Mouse (Mus musculus) lung, adult 18-20 months (tissue): Measurements from ENCODE around the gene Mindy1.

Source experiments
- DNase-seq, 2 experiments: peaks; one replicate each; pipeline ENCODE4 v3.0.0; 2022; ENCODE audit warnings: mixed read lengths in 2 of 2

Gene Mindy1

DNA sequence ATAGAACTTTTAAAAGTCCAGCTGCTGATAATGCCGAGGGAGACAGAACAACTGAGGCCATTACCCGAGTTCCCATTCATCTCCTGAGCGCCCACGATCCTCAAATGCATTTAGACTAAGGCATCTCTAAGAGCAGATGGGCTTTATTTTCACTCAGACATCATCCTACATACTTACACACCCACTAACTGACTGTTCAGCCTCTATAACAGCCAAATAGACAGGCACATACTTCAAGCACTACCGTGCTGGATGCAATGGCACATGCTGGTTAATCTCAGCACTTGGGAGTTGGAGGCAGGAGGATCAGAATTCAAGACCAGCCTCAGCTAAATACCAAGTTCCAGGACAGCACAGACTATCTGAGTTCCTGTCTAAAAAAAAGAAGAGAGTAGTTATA lies 11.4 kb upstream of the Mindy1 start:
- no peak for DNase-seq

GRCm38 (mm10) chr3:95270766-95271364 lies 10.3 kb upstream of the Mindy1 start:
- DNase-seq, result no peak

GRCm38 (mm10) chr3:95273471-95273870 lies 7.7 kb upstream of the Mindy1 start:
- no peak for DNase-seq

DNA sequence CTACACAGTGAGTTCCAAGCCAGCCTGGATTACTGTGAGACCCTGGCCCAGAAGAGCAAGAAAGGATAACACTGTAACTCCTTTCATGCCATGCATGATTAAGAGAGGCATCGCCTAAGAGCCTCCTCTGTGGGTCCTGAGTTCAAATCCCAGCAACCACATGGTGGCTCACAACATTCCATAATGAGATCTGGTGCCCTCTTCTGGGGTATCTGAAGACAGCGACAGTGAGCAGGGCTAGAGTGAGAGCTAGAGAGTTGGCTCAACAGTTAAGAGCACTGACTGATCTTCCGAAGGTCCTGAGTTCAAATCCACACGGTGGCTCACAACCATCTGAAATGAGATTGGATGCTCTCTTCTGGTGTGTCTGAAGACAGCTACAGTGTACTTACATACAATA lies 6.7 kb upstream of the Mindy1 start:
- no peak for DNase-seq

DNA sequence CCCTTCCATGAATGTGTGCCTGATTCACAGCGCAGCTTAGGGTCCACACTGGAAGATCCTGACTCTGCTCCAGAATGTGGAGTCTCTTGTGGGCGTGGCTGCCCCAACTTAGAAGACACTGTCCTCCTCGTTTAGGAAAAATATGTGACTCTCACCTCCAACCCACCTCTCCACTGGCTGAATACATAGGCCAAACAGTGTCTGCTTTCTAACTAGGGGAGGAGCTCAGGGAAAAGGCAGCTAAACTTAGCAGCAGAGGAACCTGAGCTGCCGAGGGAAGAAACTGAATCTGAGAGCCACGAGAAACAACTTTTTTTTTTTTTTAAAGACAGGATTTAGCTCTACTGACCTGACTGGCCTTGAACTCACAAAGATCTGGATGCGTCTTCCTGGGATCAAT lies 6.0 kb upstream of the Mindy1 start:
- DNase-seq, result no peak

- no peak for DNase-seq
Measured at GRCm38 (mm10) chr3:95276428-95276934, 4.7 kb upstream of the Mindy1 start.

- no peak for DNase-seq
Measured at GRCm38 (mm10) chr3:95277149-95277551, 4.0 kb upstream of the Mindy1 start.

DNA sequence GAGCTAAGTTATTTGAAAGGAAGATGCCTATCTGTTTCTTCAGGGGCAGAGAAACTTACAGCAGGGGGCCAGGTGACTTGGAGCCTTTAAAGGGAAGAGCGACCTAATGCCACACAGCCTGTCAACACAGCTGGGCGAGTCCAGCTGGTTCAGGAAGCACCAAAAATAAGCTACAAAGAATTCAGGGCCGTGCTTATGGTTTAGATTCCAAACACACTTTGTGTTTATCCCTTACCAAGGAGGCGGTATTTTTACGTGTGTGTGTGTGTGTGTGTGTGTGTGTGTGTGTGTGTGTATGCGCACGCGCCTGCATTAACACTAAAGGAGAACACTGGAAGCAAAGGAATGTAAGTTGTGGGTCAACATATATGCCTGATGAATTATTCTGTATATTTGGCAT lies 398 bp upstream of the Mindy1 start:
- peak; percentile 35 to 47 for DNase-seq

DNA sequence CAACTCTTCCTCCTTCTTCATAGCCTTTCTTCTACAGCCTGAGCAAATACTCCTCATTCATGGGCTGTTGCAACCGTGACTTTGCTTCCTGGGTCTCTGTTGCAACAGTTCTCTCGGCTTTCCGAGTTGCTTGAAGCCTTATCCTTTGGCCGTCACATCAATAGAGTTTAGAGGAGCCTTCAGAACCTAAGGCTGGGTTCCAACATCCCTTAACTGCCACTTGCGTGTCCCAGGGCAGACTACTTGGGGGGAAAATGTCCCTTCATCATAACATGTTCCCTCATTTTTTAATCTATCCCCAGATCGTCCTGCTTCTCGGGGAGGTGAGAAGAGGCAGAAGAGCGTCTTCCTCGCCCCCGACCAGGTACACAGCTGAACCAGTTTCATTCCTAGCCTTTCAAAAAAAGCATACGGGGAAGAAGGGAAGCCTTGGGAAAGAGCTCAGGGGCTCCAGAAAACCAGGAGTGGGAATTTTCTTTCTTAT lies 1.3 kb downstream of the Mindy1 start:
- DNase-seq, result peak; percentile 80 to 88

GRCm38 (mm10) chr3:95282865-95283588 lies 1.9 kb downstream of the Mindy1 start:
- peak; percentile 88 to 92 for DNase-seq

- no peak for DNase-seq
Measured at GRCm38 (mm10) chr3:95283589-95283941, 2.4 kb downstream of the Mindy1 start.

GRCm38 (mm10) chr3:95284062-95284461 lies 2.9 kb downstream of the Mindy1 start:
- DNase-seq, result no peak

GRCm38 (mm10) chr3:95284501-95285281 lies 3.5 kb downstream of the Mindy1 start:
- DNase-seq, result no peak

GRCm38 (mm10) chr3:95285390-95285789 lies 4.2 kb downstream of the Mindy1 start:
- no peak for DNase-seq

DNA sequence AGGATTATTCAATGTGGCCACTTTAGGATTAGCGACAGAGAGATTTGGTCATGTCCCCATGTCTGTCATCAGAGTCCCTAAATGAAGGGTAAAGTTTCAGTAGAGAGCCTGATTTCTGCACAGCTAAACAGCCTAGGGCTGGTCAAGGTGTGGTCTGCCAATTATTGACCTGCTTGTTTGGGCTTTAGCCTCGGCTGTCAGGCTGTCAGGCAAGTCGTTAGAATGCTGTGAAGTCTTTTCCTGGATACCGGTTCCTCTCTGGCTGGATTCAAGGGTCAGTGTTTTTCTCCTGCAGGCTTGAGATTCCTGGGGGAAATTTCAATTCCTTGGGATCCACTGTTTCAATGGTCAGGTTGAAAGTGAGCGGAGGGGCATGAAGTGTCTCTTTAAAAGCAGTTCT lies 4.9 kb downstream of the Mindy1 start:
- DNase-seq, result no peak

DNA sequence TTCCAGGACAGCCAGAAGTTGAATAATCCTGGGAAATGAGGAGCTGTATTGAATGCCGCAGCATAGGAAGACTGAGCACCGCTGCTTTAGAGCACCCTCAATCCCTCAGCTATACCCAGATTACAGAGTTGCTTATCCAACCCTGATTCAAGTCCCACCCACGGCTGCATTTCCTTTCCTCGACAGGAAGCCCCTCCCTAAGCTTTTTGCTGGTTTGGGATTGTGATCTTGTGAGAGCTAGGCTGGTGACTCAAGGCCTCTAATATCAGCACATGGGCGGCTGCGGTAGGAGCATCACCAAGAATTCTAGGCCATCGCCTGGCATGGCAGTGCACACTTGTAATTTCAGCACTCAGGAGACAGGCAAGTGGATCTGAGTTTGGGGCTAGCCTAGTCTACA lies 5.4 kb downstream of the Mindy1 start:
- DNase-seq, result peak; percentile 40 to 56

GRCm38 (mm10) chr3:95287541-95287940 lies 6.4 kb downstream of the Mindy1 start:
- DNase-seq, result no peak

GRCm38 (mm10) chr3:95289419-95289818 lies 8.3 kb downstream of the Mindy1 start:
- DNase-seq, result no peak

DNA sequence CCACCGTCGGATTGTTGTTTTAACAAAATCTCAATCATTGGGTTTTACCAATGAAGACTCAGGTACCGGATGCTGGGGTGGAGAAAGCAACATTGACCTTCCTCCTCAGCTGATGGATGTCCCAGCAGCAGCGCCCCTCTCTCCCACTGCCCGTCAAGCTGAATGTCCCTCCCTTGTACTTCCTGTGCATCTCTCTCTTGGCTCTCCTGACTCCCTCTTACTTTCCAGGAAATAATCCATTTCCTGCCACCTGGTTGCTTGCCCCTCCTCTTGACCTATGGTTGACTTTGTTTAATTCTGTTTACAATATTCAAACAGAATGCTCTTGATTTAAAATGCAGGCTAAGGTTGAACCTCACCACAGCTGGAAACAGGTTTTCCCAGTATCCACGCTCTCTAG lies 9.0 kb downstream of the Mindy1 start:
- DNase-seq, result no peak

GRCm38 (mm10) chr3:95291041-95291440 lies 9.9 kb downstream of the Mindy1 start:
- DNase-seq, result no peak

GRCm38 (mm10) chr3:95292899-95293298 lies 11.8 kb downstream of the Mindy1 start:
- DNase-seq, result no peak

- DNase-seq, result peak; percentile 59 to 67
Measured at GRCm38 (mm10) chr3:95293537-95293936, 12.4 kb downstream of the Mindy1 start.

DNA sequence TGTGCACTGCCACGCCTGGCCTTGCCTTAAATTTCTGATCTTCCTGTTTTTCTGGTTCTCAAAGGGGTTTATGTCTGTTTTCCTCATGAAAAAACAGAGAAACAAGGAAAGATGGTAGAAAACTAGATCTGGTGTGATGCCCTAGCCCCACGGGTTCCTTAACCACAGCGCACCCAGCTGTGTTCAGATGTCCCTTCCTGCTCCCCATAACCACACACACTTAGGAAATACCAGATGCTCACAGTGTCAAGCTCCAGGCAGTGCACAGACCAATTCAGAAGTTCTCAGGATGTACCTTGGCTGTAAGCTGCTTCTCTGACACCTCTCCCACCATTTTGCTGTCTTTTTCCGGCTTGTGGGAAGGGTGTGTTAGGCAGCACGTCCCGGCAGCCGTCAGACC lies 13.2 kb downstream of the Mindy1 start:
- no peak for DNase-seq

DNA sequence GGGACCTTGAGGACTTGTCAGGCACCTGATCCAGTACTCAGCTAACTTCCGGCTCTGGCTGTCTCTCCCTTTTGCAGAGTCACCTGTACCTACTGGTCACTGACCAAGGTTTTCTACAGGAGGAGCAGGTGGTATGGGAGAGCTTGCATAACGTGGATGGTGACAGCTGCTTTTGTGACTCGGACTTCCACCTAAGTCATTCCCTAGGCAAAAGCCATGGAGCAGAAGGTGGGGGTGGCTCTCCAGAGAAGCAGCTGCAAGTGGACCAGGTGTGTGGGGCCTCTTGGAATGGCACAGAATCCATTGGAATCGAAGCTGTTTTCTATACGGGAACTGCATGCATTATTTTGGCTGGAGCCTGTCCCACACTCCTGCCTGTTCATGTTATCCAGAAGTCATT lies 13.6 kb downstream of the Mindy1 start:
- no peak for DNase-seq
